Mouse (Mus musculus) ES-Bruce4 (cell line): ENCODE data around the gene Suox.

Source experiments
- CTCF ChIP-seq: IDR thresholded peaks from one replicate; pipeline ENCODE4 v1.8.1; 2011; ENCODE audit warnings: low read depth, low read length
- EP300 ChIP-seq: IDR thresholded peaks from 2 replicates; pipeline ENCODE4 v1.6.1; 2011; ENCODE audit warnings: low read depth, low read length; ENCODE audit not compliant: insufficient read depth
- POLR2A ChIP-seq: IDR thresholded peaks from one replicate; pipeline ENCODE4 v1.8.1; 2011; ENCODE audit warnings: low read length; ENCODE audit not compliant: insufficient read depth

DNA sequence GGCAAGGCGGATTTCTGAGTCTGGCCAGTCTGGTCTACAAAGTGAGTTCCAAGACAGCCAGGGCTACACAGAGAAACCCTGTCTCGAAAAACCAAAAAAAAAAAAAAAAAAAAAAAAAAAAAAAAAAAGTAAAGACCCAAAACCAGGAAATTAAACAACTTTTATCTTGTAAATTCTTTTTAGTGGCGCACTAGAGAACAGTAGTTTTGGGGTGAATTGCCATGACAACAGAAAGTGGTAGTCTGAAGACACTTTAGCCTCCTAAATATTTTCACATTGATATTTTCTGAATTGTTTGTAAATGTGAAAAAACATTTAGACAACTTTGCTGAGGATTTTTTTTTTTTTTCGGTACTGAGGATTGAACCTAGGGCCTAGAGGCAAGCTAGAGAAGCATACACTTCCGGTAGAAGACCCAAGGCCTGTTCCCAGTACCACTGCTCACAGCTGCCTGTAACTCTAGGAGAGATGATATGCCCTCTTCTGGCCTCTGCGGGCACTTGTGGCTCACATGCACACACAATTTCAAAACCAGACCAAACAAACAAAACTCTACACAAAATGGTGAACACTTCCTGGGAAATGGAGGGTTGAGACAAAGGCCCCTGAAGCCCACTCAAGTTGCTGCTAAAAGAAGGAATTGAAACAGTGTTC is 23.3 kb upstream of the Suox start:
- TF ChIP-seq CTCF (no peak), POLR2A (no peak), EP300 (no peak)
